Mouse (Mus musculus) erythroid progenitor cell, adult 5-6 weeks (primary cell): ENCODE measurements around the gene Pacs2. TPM values are rescaled to one million over a fixed set of nuclear protein-coding genes. Genes with fewer than 3 reads are reported as not detected.

Experiments
- ATAC-seq: replicated peaks from 2 replicates; pipeline ENCODE4 v1.8.0; 2016; ENCODE audit warnings: moderate number of reproducible peaks, mild to moderate bottlenecking, moderate TSS enrichment, inconsistent platforms; ENCODE audit not compliant: poor library complexity, low FRiP score, severe bottlenecking
- total RNA-seq, 2 experiments: library from RNA; stranded (forward) in 1 of 2; stranded (reverse) in 1 of 2; fragments of 150-400 nt in 1 of 2; fragments of 186-747, 209-891 nt in 1 of 2; gene quantifications; 2 replicates each; pipeline versions ENCODE4 v1.2.3 to v1.2.4; 2015 to 2017; ENCODE audit warnings: low replicate concordance in 2 of 2

Gene Pacs2
- total RNA-seq, 2 experiments from 2014 or later: 44.9 to 68.3 TPM

- 0 out of 2 replicates have a peak, but pooled peaks have one; percentile 33 for ATAC-seq
Measured at GRCm38 (mm10) chr12:113004993-113005392, 9.3 kb upstream of the Pacs2 start.

DNA sequence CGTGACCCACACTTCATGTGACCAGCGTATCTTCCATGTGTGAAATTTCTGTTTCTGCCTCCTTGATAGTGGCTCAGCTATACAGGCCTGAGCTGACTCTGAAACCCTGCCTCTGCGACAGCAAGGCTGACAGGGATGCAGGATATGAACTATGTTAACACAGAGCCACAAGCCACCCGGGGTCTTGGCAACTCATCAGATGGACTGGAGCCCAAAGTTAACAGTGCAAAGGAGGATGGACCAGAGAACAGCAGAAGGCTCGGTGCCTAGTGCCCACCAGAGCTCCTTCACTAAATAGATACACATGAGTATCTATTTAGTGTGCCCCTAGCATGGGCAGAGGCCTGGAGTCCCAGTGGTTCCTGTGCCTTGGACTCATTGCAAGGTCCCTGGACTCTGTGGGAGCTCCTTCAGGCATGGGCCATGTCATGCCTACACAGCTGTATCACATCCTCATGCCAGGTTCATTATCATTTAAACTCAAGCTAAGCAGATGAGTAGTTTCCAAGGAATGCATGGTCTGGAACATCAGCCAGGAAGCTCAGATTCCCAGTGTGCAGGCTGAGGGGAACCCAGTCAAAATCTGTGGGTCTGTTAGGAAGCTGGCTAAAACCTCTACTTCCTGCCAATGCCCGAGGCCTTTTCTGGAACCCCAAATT lies 2.5 kb upstream of the Pacs2 start:
- no peak for ATAC-seq

DNA sequence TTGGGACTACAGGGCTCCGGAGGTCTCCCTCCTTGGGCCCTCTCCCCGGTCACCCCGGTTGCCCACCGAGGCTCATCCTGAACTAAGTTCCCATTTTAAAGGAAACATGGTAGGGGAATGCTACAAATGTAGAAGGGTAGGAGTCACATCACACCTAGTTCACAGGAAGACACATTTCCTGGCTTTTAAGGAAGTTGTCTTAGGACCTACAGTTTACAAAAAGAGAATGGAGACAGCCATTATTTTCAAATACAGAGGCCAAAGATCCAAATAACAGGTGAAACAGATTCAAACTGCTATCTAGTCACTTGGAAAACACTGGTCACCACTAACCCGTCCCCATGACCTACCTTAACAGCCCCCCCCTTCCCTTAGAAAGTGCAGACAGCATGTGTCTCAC lies 1.9 kb upstream of the Pacs2 start:
- no peak for ATAC-seq

GRCm38 (mm10) chr12:113013021-113013491 lies 1.3 kb upstream of the Pacs2 start:
- no peak for ATAC-seq

- peak; percentile 67 for ATAC-seq
Measured at GRCm38 (mm10) chr12:113014561-113015556, 551 bp downstream of the Pacs2 start.

DNA sequence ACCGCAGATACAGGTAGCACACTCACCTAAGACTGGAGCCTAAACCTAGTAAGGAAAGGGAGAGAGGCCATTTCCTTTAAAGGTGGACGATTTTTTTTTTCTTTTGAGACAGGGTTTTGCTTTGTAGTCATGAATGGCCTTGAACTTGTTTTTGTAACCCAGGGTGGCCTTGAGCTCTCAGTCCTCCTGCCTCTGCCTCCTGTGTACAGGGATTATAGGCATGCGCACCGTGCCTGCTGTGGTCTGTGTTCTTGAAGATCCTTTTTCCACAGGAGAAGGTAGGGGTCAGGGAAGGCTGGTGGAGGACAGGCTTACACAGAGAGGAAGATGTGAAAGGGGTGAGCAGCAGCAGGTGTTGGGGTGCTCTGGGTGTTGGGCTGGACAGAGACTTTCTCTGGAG lies 1.6 kb downstream of the Pacs2 start:
- ATAC-seq: no peak

DNA sequence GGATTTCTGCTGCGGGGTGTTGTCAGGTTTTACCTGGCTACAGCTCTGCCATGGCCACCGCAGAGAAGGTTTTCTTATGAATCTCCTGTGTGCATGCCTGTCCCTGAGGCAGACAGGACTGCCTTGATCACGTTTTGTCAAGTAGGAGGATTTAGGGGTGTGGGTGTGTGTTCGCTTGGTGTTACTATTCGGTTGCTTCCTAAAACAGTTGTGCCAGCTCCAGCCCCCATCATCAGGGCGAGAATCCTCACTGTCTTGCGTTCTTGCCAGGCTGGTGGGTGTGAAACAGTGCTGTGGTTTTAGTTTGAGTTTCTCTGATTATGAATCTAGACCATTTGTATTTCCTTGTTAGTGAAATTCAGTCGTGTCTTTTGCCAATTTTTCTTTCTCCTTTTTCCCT lies 2.7 kb downstream of the Pacs2 start:
- no peak for ATAC-seq

GRCm38 (mm10) chr12:113017429-113017984 lies 3.2 kb downstream of the Pacs2 start:
- no peak for ATAC-seq

DNA sequence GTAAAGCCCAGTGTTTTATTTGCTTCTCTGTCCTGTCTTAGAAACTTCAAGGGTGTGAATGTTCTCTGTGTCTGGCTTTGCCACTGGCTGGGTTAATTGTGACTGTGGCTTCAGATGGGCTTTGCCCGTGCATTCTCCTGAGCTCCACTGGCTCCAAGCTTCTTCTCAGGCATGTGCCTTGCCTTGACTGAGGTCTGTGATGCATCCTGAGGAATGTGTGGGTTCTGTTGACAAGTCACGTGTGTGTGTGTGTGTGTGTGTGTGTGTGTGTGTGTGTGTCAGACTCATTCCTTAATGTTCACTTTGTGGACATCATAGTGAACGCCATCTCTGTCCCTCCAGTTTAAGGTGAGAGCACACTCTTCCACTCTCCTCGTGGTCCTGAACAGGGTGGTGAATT lies 4.5 kb downstream of the Pacs2 start:
- no peak for ATAC-seq

DNA sequence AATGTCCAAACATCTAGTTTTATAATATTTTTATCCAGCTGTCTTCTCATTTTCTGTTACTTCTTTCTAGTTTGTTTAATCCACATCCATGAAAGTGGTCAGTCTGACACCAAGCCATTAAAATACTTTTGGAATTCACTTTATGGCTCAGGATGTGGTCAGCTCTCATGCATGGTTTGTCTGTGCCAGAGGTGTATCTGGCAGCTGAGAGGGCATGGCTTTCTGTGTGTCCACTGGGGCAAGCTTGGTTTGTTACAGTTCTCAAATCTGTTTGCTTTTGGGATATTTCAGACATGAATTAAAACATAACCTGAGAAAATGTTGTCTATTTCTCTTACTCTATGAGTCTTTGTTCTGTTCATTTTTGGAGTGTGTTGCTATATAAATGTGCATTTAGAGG lies 7.2 kb downstream of the Pacs2 start:
- no peak for ATAC-seq

- no peak for ATAC-seq
Measured at GRCm38 (mm10) chr12:113023082-113023481, 8.8 kb downstream of the Pacs2 start.

- ATAC-seq: no peak
Measured at GRCm38 (mm10) chr12:113026557-113026956, 12.2 kb downstream of the Pacs2 start.

GRCm38 (mm10) chr12:113027495-113027894 lies 13.2 kb downstream of the Pacs2 start:
- ATAC-seq: no peak

DNA sequence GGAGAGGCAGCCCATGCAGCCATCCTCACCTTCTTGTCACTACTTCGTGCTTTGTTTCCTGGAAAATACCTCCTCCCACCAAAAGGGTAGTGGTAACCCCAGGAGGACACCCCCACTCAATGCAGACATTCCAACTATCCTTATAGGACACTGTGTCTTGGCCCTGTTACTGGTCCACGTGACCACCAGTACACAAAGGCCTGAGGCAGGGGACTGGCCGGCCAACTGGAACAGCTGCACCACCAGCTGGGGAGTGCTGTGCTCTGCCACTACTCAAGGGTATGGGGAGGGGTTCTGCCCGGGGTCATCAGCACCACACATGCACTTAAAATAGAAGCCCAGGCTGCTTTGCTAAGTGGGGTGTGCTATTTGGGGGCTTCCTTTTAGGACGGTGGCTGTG lies 13.8 kb downstream of the Pacs2 start:
- ATAC-seq: no peak

DNA sequence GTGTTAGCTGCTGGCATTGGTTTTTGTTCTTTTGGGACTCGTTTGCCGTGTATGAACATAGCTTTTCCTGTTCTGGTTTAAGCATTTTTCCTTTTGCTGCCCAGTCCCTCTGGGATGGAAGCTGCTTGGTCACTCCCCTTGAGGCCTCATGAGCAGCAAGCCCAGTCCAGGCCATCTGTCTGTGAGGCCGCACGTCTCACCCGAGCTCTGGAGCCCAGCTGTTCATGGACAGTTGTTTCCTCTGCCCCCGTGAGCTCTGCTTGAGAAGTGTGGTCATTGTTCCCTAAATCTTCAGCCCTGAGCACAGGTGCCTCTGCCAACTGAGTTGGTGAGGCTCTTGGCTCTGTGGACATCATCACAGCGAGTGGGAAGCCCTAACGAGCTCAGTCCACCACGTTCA lies 14.6 kb downstream of the Pacs2 start:
- ATAC-seq: no peak

DNA sequence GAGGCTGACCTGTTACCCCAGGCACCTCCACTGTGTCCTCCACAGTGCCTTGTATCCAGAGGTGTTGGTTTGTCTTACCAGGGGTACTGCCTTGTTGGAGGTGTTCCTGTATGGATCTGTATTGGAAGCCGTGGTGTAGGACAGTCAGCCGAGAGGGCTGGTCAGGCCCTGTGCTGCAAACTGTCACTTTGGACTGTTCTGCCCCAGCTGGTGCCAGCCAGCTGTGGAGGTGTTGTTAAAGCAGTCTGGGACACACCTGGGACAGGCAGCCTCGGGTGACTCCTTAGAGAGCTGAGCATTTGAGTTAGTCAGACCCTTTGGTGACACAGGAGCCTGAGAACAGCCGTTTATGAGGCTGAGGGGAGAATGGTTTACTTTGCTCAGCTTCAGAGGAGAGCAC lies 15.7 kb downstream of the Pacs2 start:
- ATAC-seq: no peak

DNA sequence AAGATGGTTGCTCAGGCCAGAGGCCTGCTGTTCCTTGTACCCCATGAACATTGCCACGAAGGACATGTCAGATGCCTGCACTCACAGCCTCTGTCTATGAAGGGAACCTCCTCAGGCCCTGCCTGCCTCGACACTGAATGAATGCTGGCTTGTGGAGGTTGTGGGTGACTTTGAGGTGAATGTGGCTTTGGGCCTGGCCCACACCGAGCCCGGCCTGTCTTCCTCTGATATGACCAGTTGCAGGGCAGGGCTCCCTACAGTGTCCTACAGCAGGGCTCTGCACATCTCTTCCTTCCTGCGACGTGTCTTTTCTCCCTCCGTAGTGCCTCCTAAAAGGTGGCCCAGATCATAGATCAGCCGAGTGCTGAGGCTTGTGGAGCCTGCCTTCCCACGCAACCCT lies 16.7 kb downstream of the Pacs2 start:
- peak; percentile 87 for ATAC-seq

DNA sequence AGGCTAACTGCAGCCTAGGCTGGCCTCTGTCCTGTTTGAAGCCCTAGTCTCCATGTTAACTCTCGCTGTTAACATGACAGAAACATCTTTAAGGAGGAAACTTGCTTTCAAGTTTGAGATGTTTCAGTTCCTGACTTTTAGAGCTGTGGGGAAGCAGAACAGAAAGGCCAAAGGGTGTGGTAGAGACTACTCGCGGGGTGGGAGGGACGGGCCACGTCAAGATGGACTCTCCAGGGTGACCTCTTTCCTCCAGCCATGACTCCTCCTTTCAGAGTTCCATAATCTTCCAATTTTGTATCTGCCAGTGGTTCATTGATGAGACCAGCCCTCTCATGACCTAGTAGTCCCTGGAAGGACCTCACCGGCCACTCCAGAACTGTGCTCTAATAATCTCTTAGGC lies 17.1 kb downstream of the Pacs2 start:
- peak; percentile 39 for ATAC-seq

DNA sequence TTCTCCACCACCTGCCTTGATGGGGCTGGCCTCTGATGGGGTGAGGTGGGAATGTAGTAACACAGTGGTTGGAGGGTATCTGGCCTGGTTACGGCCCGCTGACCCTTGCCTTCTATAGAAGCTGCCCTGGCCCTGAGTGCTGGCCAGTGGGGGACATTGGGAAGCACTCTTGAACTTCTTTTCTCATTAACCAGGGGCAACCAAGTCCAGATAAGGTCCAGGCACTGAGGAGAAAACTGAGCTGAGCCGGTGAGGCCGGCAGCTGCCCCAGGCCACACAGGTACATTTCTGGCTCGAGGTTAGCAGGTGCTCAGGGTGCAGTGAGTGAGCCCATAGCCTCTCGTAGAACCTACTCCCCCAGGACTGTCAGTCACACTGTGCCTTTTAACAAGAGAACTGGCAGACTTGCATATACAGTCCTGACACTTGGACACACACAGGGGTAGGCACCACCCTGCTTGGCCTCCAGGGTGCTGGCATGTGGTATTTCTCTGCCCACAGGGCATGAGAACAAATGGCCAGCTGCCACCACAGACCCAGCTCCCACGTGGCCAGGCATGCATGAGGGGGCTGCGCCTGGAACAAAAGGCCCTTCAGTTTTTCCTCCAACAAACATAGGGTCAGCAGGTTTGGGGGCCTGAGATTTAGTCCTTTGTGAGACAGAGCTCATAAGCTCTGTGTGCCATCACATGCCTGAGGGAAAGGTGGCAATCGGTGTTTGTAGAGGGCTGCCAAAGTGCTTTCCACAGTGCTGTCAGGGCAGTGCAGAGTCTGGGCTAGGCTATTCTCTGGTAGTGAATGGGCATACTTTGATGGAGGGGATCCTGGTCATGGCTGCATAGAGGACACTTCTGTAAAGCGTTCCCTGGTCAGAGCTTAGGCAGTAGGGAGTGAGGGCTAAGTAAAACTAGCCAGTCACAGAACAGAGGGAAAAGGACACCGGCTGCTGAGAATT lies 18.3 kb downstream of the Pacs2 start:
- ATAC-seq: no peak

GRCm38 (mm10) chr12:113035093-113035492 lies 20.8 kb downstream of the Pacs2 start:
- ATAC-seq: no peak
